Mouse (Mus musculus) kidney, postnatal 0 days (tissue): Measurements from ENCODE around the gene Dock1. TPM values are rescaled to one million over a fixed set of nuclear protein-coding genes. Genes with fewer than 3 reads are reported as not detected.

Source experiments
- ATAC-seq: fragments of 200-750 bp; cut with Nextera tagmentation; replicated peaks from 2 replicates; pipeline ENCODE4 v1.8.0; 2017; ENCODE audit warnings: low read depth, moderate number of reproducible peaks, moderate TSS enrichment, moderate library complexity; ENCODE audit not compliant: low FRiP score
- DNase-seq: peaks from one replicate; pipeline ENCODE4 v3.0.0-alpha.2; 2016; ENCODE audit warnings: low spot score
- H3K27ac ChIP-seq: fragments of 300-500 bp; sonication (generic); 2 replicates; pipeline ENCODE4 v1.5.1; 2014; ENCODE audit warnings: mild to moderate bottlenecking
- H3K27me3 ChIP-seq: fragments of 300-500 bp; sonication (generic); 2 replicates; pipeline ENCODE4 v1.6.1; 2014; ENCODE audit warnings: low read length, mixed read lengths; ENCODE audit not compliant: insufficient read depth
- H3K36me3 ChIP-seq: fragments of 300-500 bp; sonication (generic); 2 replicates; pipeline ENCODE4 v1.6.1; 2014; ENCODE audit warnings: low read length, mixed read lengths; ENCODE audit not compliant: insufficient read depth
- H3K4me1 ChIP-seq: fragments of 300-500 bp; sonication (generic); replicated peaks from 2 replicates; pipeline ENCODE4 v1.6.1; 2014; ENCODE audit warnings: antibody characterized with exemption, low read length, mixed read lengths; ENCODE audit not compliant: insufficient read depth
- H3K4me2 ChIP-seq: fragments of 300-500 bp; sonication (generic); 2 replicates; pipeline ENCODE4 v1.6.1; 2014; ENCODE audit warnings: mild to moderate bottlenecking, low read length, moderate library complexity, mixed read lengths
- H3K4me3 ChIP-seq: fragments of 300-500 bp; sonication (generic); replicated peaks from 2 replicates; pipeline ENCODE4 v1.5.1; 2014; ENCODE audit warnings: low read depth, low read length
- H3K9ac ChIP-seq: fragments of 300-500 bp; sonication (generic); 2 replicates; pipeline ENCODE4 v1.6.1; 2014; ENCODE audit warnings: low read depth, low read length
- H3K9me3 ChIP-seq: fragments of 300-500 bp; sonication (generic); replicated peaks from 2 replicates; pipeline ENCODE4 v1.6.1; 2016; ENCODE audit warnings: low read length, inconsistent platforms, mixed read lengths
- CTCF ChIP-seq: IDR thresholded peaks from 2 replicates; pipeline ENCODE4 v1.5.1; 2016; ENCODE audit warnings: antibody characterized with exemption, low read depth, mild to moderate bottlenecking, moderate library complexity
- WGBS: fragments of 180-500 bp; shearing (Covaris S2); extraction: QIAGEN DNeasy Blood & Tissue Kit; methylation state at CpG from one replicate; pipeline ENCODE4 v1.1.7; 2014; 5-methylcytosine and 5-hydroxymethylcytosine counted together
- polyA plus RNA-seq: library from polyadenylated mRNA; unstranded; fragments of >200 nt; fragmentation: Nextera tagmentation; extraction: Ambion mirVana; gene quantifications from 2 replicates; pipeline ENCODE4 v1.2.1, GENCODE M21; 2015

The Dock1 gene
- polyA plus RNA-seq, 1 experiment from 2014 or later, result 23.9 TPM

DNA sequence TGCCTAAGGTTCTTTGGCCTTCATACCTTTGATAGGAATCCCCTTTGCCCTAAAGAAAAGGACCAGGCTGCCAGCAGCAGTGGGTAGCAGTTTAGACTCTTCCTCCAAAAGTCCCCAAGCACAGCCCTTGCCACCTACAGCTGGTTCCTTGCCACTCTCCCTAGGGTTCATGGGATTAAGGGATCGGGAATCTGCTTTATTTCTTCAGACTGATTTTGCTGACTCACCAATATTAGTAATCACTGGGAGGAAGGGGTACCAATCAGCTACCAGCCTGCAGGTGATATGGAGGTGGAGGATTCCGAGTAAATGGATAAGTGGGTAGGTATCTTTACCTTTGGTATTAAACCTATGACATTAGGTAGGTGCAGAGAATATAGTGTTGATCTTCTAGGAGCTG, 340.5 kb downstream of the Dock1 start:
- DNase-seq (no peak), ATAC-seq (no peak)
- WGBS, result 90% methylated on average over 2 of the region's 2 CpGs
- Histone ChIP-seq H3K9me3 (no peaks in the 10 kb centered on the region), H3K36me3 (no peaks in the 10 kb centered on the region), H3K27ac (no peak overlapping the region), H3K4me3 (no peak overlapping the region), H3K27me3 (no peaks in the 10 kb centered on the region), H3K4me2 (no peak overlapping the region), H3K4me1 (no peaks in the 10 kb centered on the region), H3K9ac (no peak overlapping the region)
- TF ChIP-seq CTCF, result no peak

DNA sequence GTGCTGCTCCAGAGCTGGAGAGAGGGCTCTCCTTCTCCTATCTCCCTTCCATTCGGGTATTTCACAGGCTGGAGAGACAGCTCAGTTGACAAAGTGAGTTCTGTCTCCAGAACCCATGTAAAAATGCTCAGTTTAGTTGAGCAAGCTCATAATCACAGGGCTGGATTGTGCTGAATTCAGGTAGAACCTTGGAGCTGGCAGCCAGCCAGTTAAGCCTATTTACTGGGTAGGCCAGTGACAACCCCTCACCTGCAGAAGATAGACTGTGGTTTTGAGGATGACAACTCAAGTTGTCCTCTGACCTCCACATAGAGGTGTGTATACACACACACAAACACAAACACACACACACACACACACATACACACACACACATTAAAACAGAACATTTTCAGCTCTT, 347.1 kb downstream of the Dock1 start:
- no peaks in the 10 kb centered on the region for H3K36me3 ChIP-seq
- no peak overlapping the region for H3K4me2 ChIP-seq
- H3K9me3 ChIP-seq, result no peaks in the 10 kb centered on the region
- 77% methylated on average over 1 of the region's 1 CpGs for WGBS
- no peak overlapping the region for H3K9ac ChIP-seq
- ATAC-seq (no peak), DNase-seq (no peak)
- H3K4me1 ChIP-seq, result no peaks in the 10 kb centered on the region
- H3K27ac ChIP-seq, result no peak overlapping the region
- H3K4me3 ChIP-seq, result no peak overlapping the region
- no peaks in the 10 kb centered on the region for H3K27me3 ChIP-seq
- TF ChIP-seq CTCF, result no peak

DNA sequence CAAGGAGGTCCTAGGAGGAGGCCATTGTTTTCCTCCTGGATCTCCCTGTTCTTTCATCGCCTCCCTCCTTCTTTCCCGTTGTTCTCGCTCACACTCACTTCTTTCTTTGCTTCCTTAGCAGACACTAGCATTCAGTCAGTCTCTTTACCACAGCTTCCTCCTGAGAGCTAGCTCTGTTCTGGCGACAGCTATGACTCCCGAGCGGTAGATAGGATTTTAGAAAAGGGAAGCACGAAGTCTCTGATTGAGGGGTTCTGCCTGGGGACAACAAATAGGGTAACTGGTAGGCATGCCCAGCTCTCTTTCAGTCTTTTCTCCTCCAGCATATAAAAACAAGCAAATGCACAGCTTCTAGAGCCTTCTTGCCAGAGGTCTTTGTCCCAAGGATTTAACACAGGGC, 350.3 kb downstream of the Dock1 start:
- no peak for TF ChIP-seq CTCF
- H3K9me3 ChIP-seq, result no peaks in the 10 kb centered on the region
- H3K4me2 ChIP-seq, result no peak overlapping the region
- no peaks in the 10 kb centered on the region for H3K4me1 ChIP-seq
- 90% methylated on average over 7 of the region's 7 CpGs for WGBS
- no peak overlapping the region for H3K4me3 ChIP-seq
- ATAC-seq (no peak), DNase-seq (no peak)
- no peaks in the 10 kb centered on the region for H3K27me3 ChIP-seq
- H3K36me3 ChIP-seq, result no peaks in the 10 kb centered on the region
- no peak overlapping the region for H3K9ac ChIP-seq
- no peak overlapping the region for H3K27ac ChIP-seq

GRCm38 (mm10) chr7:135021544-135022100, 351.2 kb downstream of the Dock1 start:
- WGBS, result 86% methylated on average over 9 of the region's 9 CpGs
- no peak for DNase-seq
- no peak for TF ChIP-seq CTCF

GRCm38 (mm10) chr7:135024531-135024930, 354.1 kb downstream of the Dock1 start:
- Histone ChIP-seq H3K36me3 (no peaks in the 10 kb centered on the region), H3K4me3 (no peak overlapping the region), H3K9ac (no peak overlapping the region), H3K9me3 (no peaks in the 10 kb centered on the region), H3K27me3 (no peaks in the 10 kb centered on the region), H3K4me1 (no peaks in the 10 kb centered on the region), H3K27ac (no peak overlapping the region), H3K4me2 (no peak overlapping the region)
- no peak for ATAC-seq
- DNase-seq, result no peak
- no peak for TF ChIP-seq CTCF
- WGBS, result 88% methylated on average over 5 of the region's 5 CpGs

More at GRCm38 (mm10) chr7:135021544-135022100, 351.2 kb downstream of the Dock1 start:
- H3K4me3 ChIP-seq, result no peak overlapping the region
- H3K36me3 ChIP-seq, result no peaks in the 10 kb centered on the region
- ATAC-seq, result no peak
- H3K9me3 ChIP-seq, result no peaks in the 10 kb centered on the region
- no peak overlapping the region for H3K27ac ChIP-seq
- no peaks in the 10 kb centered on the region for H3K27me3 ChIP-seq
- no peak overlapping the region for H3K4me2 ChIP-seq
- H3K9ac ChIP-seq, result no peak overlapping the region
- no peaks in the 10 kb centered on the region for H3K4me1 ChIP-seq

- no peak for DNase-seq
Observed at GRCm38 (mm10) chr7:135028716-135029115, 358.3 kb downstream of the Dock1 start.

GRCm38 (mm10) chr7:135029136-135029535, 358.7 kb downstream of the Dock1 start:
- WGBS, result 56% methylated on average over 3 of the region's 3 CpGs
- H3K27ac ChIP-seq, result no peak overlapping the region
- no peaks in the 10 kb centered on the region for H3K27me3 ChIP-seq
- H3K4me3 ChIP-seq, result no peak overlapping the region
- TF ChIP-seq CTCF, result no peak
- H3K4me2 ChIP-seq, result no peak overlapping the region
- ATAC-seq (no peak), DNase-seq (no peak)
- no peaks in the 10 kb centered on the region for H3K4me1 ChIP-seq
- H3K36me3 ChIP-seq, result no peaks in the 10 kb centered on the region
- H3K9ac ChIP-seq, result no peak overlapping the region
- no peaks in the 10 kb centered on the region for H3K9me3 ChIP-seq

More at GRCm38 (mm10) chr7:135028716-135029115, 358.3 kb downstream of the Dock1 start:
- Histone ChIP-seq H3K4me3 (no peak overlapping the region), H3K9ac (no peak overlapping the region), H3K36me3 (no peaks in the 10 kb centered on the region), H3K4me1 (no peaks in the 10 kb centered on the region), H3K9me3 (no peaks in the 10 kb centered on the region), H3K27me3 (no peaks in the 10 kb centered on the region), H3K27ac (no peak overlapping the region), H3K4me2 (no peak overlapping the region)
- 95% methylated on average over 2 of the region's 2 CpGs for WGBS
- no peak for ATAC-seq
- TF ChIP-seq CTCF, result no peak
